Mouse (Mus musculus): ENCODE results near the gene Scrn3.

The Scrn3 gene

DNA sequence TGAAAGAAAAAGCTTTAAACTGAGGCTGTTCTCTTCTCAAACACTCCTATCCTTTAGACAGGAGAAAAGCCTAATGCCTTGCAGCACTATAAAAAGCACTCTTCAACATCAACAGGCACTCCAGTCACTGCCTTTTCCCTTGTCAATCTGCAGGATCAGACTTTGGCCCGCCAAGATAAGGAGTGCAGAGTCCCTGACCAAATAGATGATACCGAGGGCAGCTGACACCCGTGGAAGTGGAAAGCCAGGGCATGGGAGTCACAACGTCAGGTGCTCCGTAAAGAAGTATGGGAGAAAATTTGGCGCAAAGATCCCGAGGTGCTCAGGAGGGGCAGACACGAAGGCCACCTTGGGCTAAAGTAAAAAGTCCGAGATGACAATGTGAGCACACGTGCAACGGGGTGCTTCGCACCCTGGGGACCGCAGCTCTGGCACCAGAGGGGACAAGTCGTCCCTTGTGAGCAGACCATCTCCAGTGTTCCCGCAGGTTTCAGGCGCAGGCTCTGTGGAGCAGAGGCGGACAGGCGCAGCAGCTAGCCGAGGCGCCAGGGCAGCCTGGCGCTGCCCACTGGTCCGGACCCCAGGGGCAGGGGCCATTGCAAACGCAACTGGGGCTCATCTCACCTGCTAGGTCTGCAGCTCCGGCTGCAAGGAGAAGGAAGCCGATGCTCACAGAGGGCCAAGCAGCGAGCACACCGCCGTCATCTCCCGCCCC lies 73.4 kb downstream of the Scrn3 start:
- DNase-seq (ENCODE audit: low spot score): peak; percentile 11

DNA sequence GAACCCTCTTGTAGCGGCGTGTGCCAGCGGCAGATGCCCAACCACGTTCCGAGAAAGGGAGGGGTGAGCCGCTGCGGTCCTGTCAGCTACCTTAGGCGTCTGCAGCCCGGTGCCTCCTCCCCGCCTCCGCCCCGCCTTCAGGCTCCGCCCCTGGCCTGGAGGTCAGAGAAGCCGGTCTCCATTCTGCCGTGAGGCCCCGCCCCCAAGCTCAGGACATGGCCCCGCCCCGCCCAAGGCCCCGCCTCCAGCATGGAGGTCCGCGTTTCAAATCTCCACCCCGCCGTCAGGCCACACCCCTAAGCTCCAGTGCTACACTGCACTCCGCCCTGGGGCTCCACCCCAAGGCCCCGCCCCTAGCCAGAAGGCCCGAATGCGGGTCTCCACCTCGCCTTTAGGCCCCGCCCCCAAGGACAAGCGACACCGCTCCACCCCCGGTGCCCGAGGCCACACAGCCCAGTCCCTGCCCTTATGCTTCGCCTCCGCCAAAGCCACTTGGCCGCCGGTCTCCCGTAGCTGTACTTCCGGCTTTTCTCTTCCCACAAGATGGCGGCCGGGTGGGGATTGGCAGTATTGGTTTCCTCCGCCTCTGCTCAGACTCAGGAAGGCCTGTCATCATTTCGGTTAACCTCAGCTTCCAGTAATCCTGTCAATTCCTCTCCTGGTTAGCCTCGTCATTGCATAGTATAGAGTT lies 74.1 kb downstream of the Scrn3 start, which contains the start of gene Gpr155:
Gene Gpr155, minus strand, starts transcription at position 217 of the 691 bp plus-strand sequence.
- DNase-seq (ENCODE audit: low spot score): peak; percentile 97

Measured in embryo, embryonic 10 days (tissue).